ENCODE assay signal across 24 mouse cellular contexts in the genomic region with DNA sequence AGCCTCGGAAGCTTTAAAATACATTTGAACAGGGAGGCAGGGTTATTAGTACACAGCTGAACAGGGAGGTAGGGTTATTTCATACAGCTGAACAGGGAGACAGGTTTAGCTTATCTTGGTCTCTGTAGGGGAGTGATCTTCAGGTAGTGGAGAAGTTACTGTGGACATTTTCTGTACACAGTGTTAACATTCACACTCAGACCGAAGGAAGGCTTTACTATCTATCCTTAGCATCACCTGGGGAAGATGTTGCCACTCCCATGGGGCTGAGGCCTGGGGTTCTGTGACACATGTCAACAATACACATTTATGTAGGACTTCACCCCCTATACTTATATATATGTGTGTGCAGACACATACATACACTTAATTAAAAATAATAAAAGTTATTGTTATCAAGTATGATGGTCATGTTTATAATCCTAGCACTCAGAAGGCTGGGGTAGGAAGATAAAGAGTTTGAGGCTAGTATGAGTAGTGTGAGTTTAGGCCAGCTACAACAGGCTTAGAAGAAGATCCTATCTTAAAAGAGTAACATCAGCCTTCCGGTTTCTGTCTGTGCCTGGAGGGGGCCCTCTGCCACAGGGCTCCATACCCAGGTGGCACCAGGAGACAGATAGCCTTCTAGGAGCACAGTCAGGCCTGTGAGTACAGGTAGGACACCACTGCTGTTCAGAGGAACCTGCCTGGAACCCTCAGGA. TPM values are rescaled to one million over a fixed set of nuclear protein-coding genes. Genes with fewer than 3 reads are reported as not detected.
DNase-seq lines count a peak whose midpoint lies in the region; ATAC-seq lines count a peak whose summit lies in the region.
"Had no signal": no experiment of that assay in that cellular context is flagged by ENCODE, and none has a peak within 500 bp of the region (broad histone marks: within the 10 kb centered on the region; RNA-seq: fewer than 3 reads in every experiment).

No protein-coding gene starts in this region.

- H3K36me3 ChIP-seq in liver, embryonic 13.5 days = no peaks in the 10 kb centered on the region
- H3K36me3 ChIP-seq: heart, embryonic 12.5 days; midbrain, embryonic 13.5 days had no signal

- H3K9ac ChIP-seq in liver, embryonic 13.5 days = no peak overlapping the region
- H3K9ac ChIP-seq: heart, embryonic 12.5 days; midbrain, embryonic 13.5 days had no signal

- H3K4me2 ChIP-seq in liver, embryonic 13.5 days = no peak overlapping the region
- H3K4me2 ChIP-seq: heart, embryonic 12.5 days; midbrain, embryonic 13.5 days had no signal

- DNase-seq in thymus, postnatal 0 days (ENCODE audit: low spot score) = peak; percentile 49
- DNase-seq in thymus, adult 18-20 months = no peak
- DNase-seq in liver, embryonic 13.5 days = peak; percentile 27
- DNase-seq in ovary, postnatal 36 days (ENCODE audit: low spot score) = no peak
- no peak for DNase-seq in layer of hippocampus, postnatal 25 days (ENCODE audit: extremely low spot score in 1 of 2, low spot score in 1 of 2)
- DNase-seq: adrenal gland, postnatal 14 days; cerebellum, adult 8-10 months; gastrocnemius, postnatal 10 days; heart, postnatal 10 days; kidney, postnatal 4 days; layer of hippocampus, adult 9-11 months; left cerebral cortex, postnatal 4 days; lung, adult 18-20 months; lung, postnatal 10 days; right cerebral cortex, postnatal 14 days had no signal

- no peak overlapping the region for H3K4me3 ChIP-seq in liver, embryonic 13.5 days (replicated peaks)
- H3K4me3 ChIP-seq: heart, embryonic 12.5 days; left cerebral cortex, adult 2 months; midbrain, embryonic 13.5 days had no signal

- peak overlapping the region; percentile 49; the same call in 1 of the 2 replicates for H3K27ac ChIP-seq in liver, embryonic 13.5 days
- H3K27ac ChIP-seq: hindbrain, postnatal 0 days; left cerebral cortex, adult 2 months; midbrain, embryonic 13.5 days; stomach, postnatal 0 days had no signal

- H3K4me1 ChIP-seq in liver, embryonic 13.5 days (replicated peaks) = peaks cover 16% of the 10 kb centered on the region
- H3K4me1 ChIP-seq: heart, embryonic 12.5 days; midbrain, embryonic 13.5 days had no signal

- WGBS in liver, embryonic 13.5 days (ENCODE audit: insufficient replicate concordance) = 40% methylated on average over 3 of the region's 3 CpGs

- H3K27me3 ChIP-seq in liver, embryonic 13.5 days = 0 out of 2 replicates have a peak, but pooled peaks cover 5% of the 10 kb centered on the region
- H3K27me3 ChIP-seq: heart, embryonic 12.5 days; midbrain, embryonic 13.5 days had no signal

- H3K9me3 ChIP-seq in liver, embryonic 13.5 days (replicated peaks) = no peaks in the 10 kb centered on the region
- H3K9me3 ChIP-seq: heart, embryonic 12.5 days; midbrain, embryonic 13.5 days had no signal

- ATAC-seq in erythroblast, adult 5-6 weeks (replicated peaks; ENCODE audit: low FRiP score, poor library complexity, severe bottlenecking) = peak; percentile 51
- ATAC-seq in liver, embryonic 13.5 days (ENCODE audit: low read depth) = peak; percentile 83
- peak; percentile 93 for ATAC-seq in megakaryocyte-erythroid progenitor cell, adult 5-6 weeks (replicated peaks; ENCODE audit: low FRiP score, low TSS enrichment, poor library complexity, severe bottlenecking)
- ATAC-seq: forebrain, embryonic 16.5 days; hindbrain, postnatal 0 days; intestine, embryonic 16.5 days; midbrain, embryonic 13.5 days had no signal

RNA-seq across cellular contexts. Expression of gene Herc1, which starts 9.7 kb away (rescaled TPM):
- 14.9 and 20.9 TPM in 2 replicates for polyA plus RNA-seq in thymus, postnatal 0 days (2015; fragmentation: Nextera tagmentation; extraction: Ambion mirVana)
- total RNA-seq in erythroblast, adult 5-6 weeks (2015; ENCODE audit: low replicate concordance) = 543 and 570 TPM in 2 replicates
- 1,171 and 1,293 TPM in 2 replicates for total RNA-seq in erythroblast, adult 5-6 weeks (2017; ENCODE audit: low replicate concordance)
- polyA plus RNA-seq in liver, embryonic 13.5 days (2015; fragmentation: Nextera tagmentation; extraction: Ambion mirVana) = 26.7 and 28.5 TPM in 2 replicates
- 91.0 and 97.4 TPM in 2 replicates for total RNA-seq in megakaryocyte-erythroid progenitor cell, adult 5-6 weeks (2014; fragmentation: Nextera tagmentation)
- 96.9 and 106 TPM in 2 replicates for total RNA-seq in megakaryocyte-erythroid progenitor cell, adult 5-6 weeks (2017)
- 100 to 1,000 TPM in 1 of 2 experiments, 10 to 100 TPM in 1; 95.4 to 121 TPM for total RNA-seq in layer of hippocampus, postnatal 25 days (2021)

Comparison
In these comparisons a context has a peak if more than half of its experiments do, and no peak if none do; other contexts are left out.
1. DNase-seq: peak in thymus, postnatal 0 days (single experiment) and liver, embryonic 13.5 days (single experiment); none in thymus, adult 18-20 months (0 of 2), ovary, postnatal 36 days (single experiment) and layer of hippocampus, postnatal 25 days (0 of 2).
2. RNA of gene Herc1, which starts 9.7 kb away (total RNA-seq): 543 to 1,293 TPM in erythroblast, adult 5-6 weeks; 95.4 to 121 TPM in layer of hippocampus, postnatal 25 days and 91.0 to 106 TPM in megakaryocyte-erythroid progenitor cell, adult 5-6 weeks; every median in the first group is over 4 times any median in the second.
3. Peak in every context shown above with its lines, with median percentiles within 50 percentile points of each other: ATAC-seq.